Mouse (Mus musculus) embryonic facial prominence, embryonic 14.5 days (tissue): ENCODE data around the gene Tnk2. TPM values are rescaled to one million over a fixed set of nuclear protein-coding genes. Genes with fewer than 3 reads are reported as not detected.
A peak's percentile ranks its signal among the peaks of the same experiment; 100 is the strongest.

ENCODE experiments used
- ATAC-seq: fragments of 200-750 bp; cut with Nextera tagmentation; 2 replicates; pipeline ENCODE4 v1.8.0; 2017; ENCODE audit warnings: low read depth, moderate number of reproducible peaks, moderate TSS enrichment
- DNase-seq: peaks from one replicate; pipeline ENCODE4 v3.0.0-alpha.2; 2015; ENCODE audit warnings: low spot score
- H3K27ac ChIP-seq: fragments of 300-500 bp; sonication (generic); replicated peaks from 2 replicates; pipeline ENCODE4 v1.5.1; 2014; ENCODE audit warnings: low read depth, mild to moderate bottlenecking, low read length, moderate library complexity
- H3K27me3 ChIP-seq: fragments of 300-500 bp; sonication (generic); replicated peaks from 2 replicates; pipeline ENCODE4 v1.6.1; 2014; ENCODE audit warnings: low read length; ENCODE audit not compliant: control insufficient read depth, insufficient read depth
- H3K36me3 ChIP-seq: fragments of 300-500 bp; sonication (generic); 2 replicates; pipeline ENCODE4 v1.6.1; 2014; ENCODE audit warnings: low read length, mixed read lengths; ENCODE audit not compliant: control insufficient read depth, insufficient read depth
- H3K4me1 ChIP-seq: fragments of 300-500 bp; sonication (generic); 2 replicates; pipeline ENCODE4 v1.6.1; 2014; ENCODE audit warnings: antibody characterized with exemption, low read length; ENCODE audit not compliant: control insufficient read depth, insufficient read depth
- H3K4me2 ChIP-seq: fragments of 300-500 bp; sonication (generic); 2 replicates; pipeline ENCODE4 v1.6.1; 2014; ENCODE audit warnings: low read depth, mild to moderate bottlenecking, low read length, moderate library complexity, mixed read lengths
- H3K4me3 ChIP-seq: fragments of 300-500 bp; sonication (generic); 2 replicates; pipeline ENCODE4 v1.5.1; 2014; ENCODE audit warnings: low read depth, mild to moderate bottlenecking, low read length
- H3K9ac ChIP-seq: fragments of 300-500 bp; sonication (generic); 2 replicates; pipeline ENCODE4 v1.6.1; 2014; ENCODE audit warnings: low read depth, mild to moderate bottlenecking, low read length, moderate library complexity, mixed read lengths
- H3K9me3 ChIP-seq: fragments of 300-500 bp; sonication (generic); 2 replicates; pipeline ENCODE4 v1.6.1; 2016; ENCODE audit warnings: low read length; ENCODE audit not compliant: control insufficient read depth
- WGBS: fragments of 180-500 bp; shearing (Covaris S2); extraction: QIAGEN DNeasy Blood & Tissue Kit; methylation state at CpG from one replicate; pipeline ENCODE4 v1.1.7; 2014; 5-methylcytosine and 5-hydroxymethylcytosine counted together
- polyA plus RNA-seq: library from polyadenylated mRNA; unstranded; fragments of >200 nt; fragmentation: Nextera tagmentation; extraction: Ambion mirVana; gene quantifications from 2 replicates; pipeline ENCODE4 v1.2.1, GENCODE M21; 2014

The Tnk2 gene
- polyA plus RNA-seq, 1 experiment from 2014 or later, result 14.8 TPM

- H3K9ac ChIP-seq, result no peak overlapping the region
- no peak overlapping the region for H3K27ac ChIP-seq
- H3K4me1 ChIP-seq, result no peaks in the 10 kb centered on the region
- DNase-seq (no peak), ATAC-seq (no peak)
- peaks cover 45% of the 10 kb centered on the region for H3K36me3 ChIP-seq
- 61% methylated on average over 4 of the region's 4 CpGs for WGBS
- no peak overlapping the region for H3K4me3 ChIP-seq
- no peaks in the 10 kb centered on the region for H3K9me3 ChIP-seq
- no peaks in the 10 kb centered on the region for H3K27me3 ChIP-seq
- H3K4me2 ChIP-seq, result no peak overlapping the region
These were observed 39.2 kb downstream of the Tnk2 start for GRCm38 (mm10) chr16:32682841-32683240.

GRCm38 (mm10) chr16:32683343-32683742, 39.7 kb downstream of the Tnk2 start:
- ATAC-seq (peak; percentile 72), DNase-seq (peak; percentile 51)
- Histone ChIP-seq H3K9me3 (no peaks in the 10 kb centered on the region), H3K27ac (no peak overlapping the region), H3K27me3 (no peaks in the 10 kb centered on the region), H3K4me3 (no peak overlapping the region), H3K4me1 (no peaks in the 10 kb centered on the region), H3K9ac (no peak overlapping the region), H3K4me2 (no peak overlapping the region), H3K36me3 (peaks cover 41% of the 10 kb centered on the region)
- 62% methylated on average over 5 of the region's 5 CpGs for WGBS

DNA sequence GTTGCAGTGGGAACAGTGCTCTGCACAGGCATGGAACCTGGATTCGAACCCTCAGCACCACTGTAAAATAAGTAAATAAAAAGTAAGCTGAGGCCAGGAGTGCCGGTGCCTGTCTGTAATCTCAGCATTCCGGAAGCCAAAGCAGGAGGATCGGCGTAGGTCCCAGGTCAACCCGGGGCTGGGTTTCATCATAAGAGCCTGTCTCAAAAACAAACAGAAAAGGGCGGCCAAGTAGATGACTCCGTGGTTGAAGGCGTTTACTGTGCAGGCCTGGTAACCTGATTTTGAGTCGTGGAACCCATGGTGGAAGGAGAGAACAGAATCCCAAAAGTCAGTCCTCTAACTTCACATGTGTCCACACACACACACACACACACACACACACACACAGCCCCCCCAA, 41.7 kb downstream of the Tnk2 start:
- H3K27me3 ChIP-seq, result no peaks in the 10 kb centered on the region
- no peak overlapping the region for H3K27ac ChIP-seq
- no peaks in the 10 kb centered on the region for H3K9me3 ChIP-seq
- no peaks in the 10 kb centered on the region for H3K4me1 ChIP-seq
- H3K4me3 ChIP-seq, result no peak overlapping the region
- 59% methylated on average over 10 of the region's 10 CpGs for WGBS
- no peak overlapping the region for H3K4me2 ChIP-seq
- H3K36me3 ChIP-seq, result peaks cover 22% of the 10 kb centered on the region
- DNase-seq, result no peak
- ATAC-seq, result no peak
- H3K9ac ChIP-seq, result no peak overlapping the region

DNA sequence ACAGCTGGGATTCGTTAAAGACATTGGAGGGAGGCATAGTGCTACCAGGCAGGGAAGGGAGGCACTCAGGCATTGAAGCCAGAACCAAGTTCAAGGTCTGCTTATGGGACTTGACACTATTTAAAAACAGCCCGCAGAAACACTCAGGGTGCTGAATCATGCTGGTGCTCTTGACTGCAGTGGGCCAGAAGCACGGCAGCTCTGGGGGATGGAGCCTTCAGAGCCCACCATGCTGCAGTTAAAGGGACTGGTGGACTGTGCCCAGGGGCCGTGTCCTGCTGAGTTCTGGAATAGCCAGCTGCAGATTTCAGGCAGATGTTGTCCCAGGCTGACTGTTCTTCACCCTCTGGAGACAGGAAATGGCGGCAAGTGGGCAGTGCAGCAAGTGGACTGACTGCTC, 42.3 kb downstream of the Tnk2 start:
- Histone ChIP-seq H3K4me3 (no peak overlapping the region), H3K36me3 (peaks cover 16% of the 10 kb centered on the region), H3K9ac (no peak overlapping the region), H3K9me3 (no peaks in the 10 kb centered on the region), H3K4me1 (no peaks in the 10 kb centered on the region), H3K27ac (no peak overlapping the region), H3K4me2 (no peak overlapping the region), H3K27me3 (no peaks in the 10 kb centered on the region)
- DNase-seq (no peak), ATAC-seq (no peak)
- WGBS, result 48% methylated on average over 5 of the region's 5 CpGs

DNA sequence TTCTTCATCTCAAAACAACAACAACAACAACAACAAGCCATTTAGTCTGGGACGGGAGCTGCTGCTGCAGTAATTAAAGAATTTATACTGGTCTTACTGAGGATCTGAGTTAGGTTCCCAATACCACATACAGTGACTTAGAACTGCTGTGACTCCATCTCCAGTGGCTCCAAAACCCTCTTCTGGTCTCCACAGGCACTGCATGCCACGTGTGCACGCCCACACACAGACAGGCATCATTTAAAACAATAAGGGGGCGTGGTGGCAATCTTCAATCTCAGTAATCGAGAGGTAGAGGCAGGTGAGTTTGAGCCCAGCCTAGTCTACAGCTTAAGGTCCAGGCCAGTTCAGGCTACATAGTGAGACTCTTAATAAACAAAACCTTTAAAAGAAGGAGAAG, 43.5 kb downstream of the Tnk2 start:
- Histone ChIP-seq H3K27me3 (no peaks in the 10 kb centered on the region), H3K4me2 (no peak overlapping the region), H3K4me3 (no peak overlapping the region), H3K9ac (no peak overlapping the region), H3K9me3 (no peaks in the 10 kb centered on the region), H3K27ac (no peak overlapping the region), H3K36me3 (peaks cover 9% of the 10 kb centered on the region), H3K4me1 (no peaks in the 10 kb centered on the region)
- 80% methylated on average over 5 of the region's 5 CpGs for WGBS
- DNase-seq, result no peak
- ATAC-seq, result no peak

DNA sequence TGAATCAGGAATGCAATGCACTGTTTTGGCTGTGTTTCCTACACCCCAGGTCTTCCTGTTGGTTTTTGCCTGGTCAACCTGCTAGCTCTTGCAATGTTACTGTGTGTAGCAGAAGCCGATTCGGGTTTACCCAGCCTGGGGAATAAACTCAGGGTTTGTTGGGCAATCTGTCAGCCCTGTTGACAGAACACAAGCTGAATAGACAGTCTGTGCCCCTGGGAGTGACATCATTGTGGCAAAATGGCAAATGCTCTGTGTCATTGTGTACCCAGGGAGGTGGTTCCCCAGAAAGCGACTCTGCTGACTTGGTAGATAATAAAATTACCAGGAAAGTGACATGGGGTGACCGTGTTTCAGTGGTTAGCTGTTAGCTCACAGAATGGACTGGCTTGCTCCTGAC, 45.1 kb downstream of the Tnk2 start:
- H3K4me1 ChIP-seq, result no peaks in the 10 kb centered on the region
- H3K4me3 ChIP-seq, result no peak overlapping the region
- no peak overlapping the region for H3K27ac ChIP-seq
- H3K4me2 ChIP-seq, result no peak overlapping the region
- DNase-seq (no peak), ATAC-seq (no peak)
- H3K9me3 ChIP-seq, result no peaks in the 10 kb centered on the region
- H3K9ac ChIP-seq, result no peak overlapping the region
- H3K27me3 ChIP-seq, result no peaks in the 10 kb centered on the region
- WGBS, result 59% methylated on average over 4 of the region's 4 CpGs
- no peaks in the 10 kb centered on the region for H3K36me3 ChIP-seq

GRCm38 (mm10) chr16:32689501-32689900, 45.8 kb downstream of the Tnk2 start:
- 8% methylated on average over 9 of the region's 9 CpGs for WGBS
- ATAC-seq (peak; percentile 63; the same call in 1 of the 2 replicates), DNase-seq (peak; percentile 80)

GRCm38 (mm10) chr16:32696841-32697464, 53.3 kb downstream of the Tnk2 start:
- H3K27ac ChIP-seq, result no peak overlapping the region
- no peaks in the 10 kb centered on the region for H3K9me3 ChIP-seq
- H3K9ac ChIP-seq, result no peak overlapping the region
- ATAC-seq, result no peak
- DNase-seq, result no peak
- WGBS, result 38% methylated on average over 7 of the region's 7 CpGs
- H3K4me2 ChIP-seq, result no peak overlapping the region
- H3K27me3 ChIP-seq, result no peaks in the 10 kb centered on the region
- no peaks in the 10 kb centered on the region for H3K4me1 ChIP-seq
- no peaks in the 10 kb centered on the region for H3K36me3 ChIP-seq
- no peak overlapping the region for H3K4me3 ChIP-seq

More at GRCm38 (mm10) chr16:32689501-32689900, 45.8 kb downstream of the Tnk2 start:
- Histone ChIP-seq H3K9ac (no peak overlapping the region), H3K4me1 (no peaks in the 10 kb centered on the region), H3K9me3 (no peaks in the 10 kb centered on the region), H3K36me3 (no peaks in the 10 kb centered on the region), H3K27ac (no peak overlapping the region), H3K4me2 (no peak overlapping the region), H3K4me3 (no peak overlapping the region), H3K27me3 (no peaks in the 10 kb centered on the region)

DNA sequence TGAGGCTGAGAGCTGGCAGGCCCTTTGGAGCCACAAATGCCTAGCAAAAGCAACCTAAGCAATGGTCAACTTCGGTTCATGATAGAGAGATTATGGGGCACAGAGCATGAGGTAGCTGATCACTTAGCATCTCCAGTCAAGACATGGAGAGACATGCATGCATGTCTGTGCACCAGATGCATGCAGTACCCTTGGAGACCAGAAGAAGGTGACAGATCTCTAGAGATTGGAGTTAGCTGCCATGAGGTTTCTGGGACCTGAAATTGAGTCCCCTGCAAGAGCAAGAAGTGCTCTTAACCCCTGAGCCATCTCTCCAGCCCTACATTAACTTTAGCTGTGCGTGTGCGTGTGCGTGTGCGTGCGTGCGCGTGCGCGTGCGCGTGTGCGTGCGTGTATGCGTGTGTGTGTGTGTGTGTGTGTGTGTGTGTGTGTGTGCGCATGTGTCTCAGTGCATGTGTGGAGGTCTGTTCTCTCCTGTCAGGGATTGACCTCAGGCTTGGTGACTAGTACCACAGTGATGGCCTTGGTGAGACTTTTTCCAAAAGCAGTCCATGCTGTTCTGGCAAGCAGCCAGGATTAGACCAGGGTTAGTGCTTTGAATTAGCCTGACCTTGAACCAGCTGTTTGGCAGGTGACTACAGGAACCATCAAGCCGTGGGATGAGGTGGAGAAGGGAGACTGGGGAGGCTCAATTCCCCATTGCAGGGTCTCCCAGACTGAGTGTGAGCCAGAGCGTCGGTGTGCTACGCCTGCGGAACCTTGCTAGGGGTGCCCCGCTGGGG, 54.2 kb downstream of the Tnk2 start:
- H3K9me3 ChIP-seq, result no peaks in the 10 kb centered on the region
- DNase-seq (no peak), ATAC-seq (no peak)
- no peak overlapping the region for H3K27ac ChIP-seq
- H3K4me1 ChIP-seq, result no peaks in the 10 kb centered on the region
- no peaks in the 10 kb centered on the region for H3K27me3 ChIP-seq
- H3K9ac ChIP-seq, result no peak overlapping the region
- H3K4me3 ChIP-seq, result no peak overlapping the region
- H3K4me2 ChIP-seq, result no peak overlapping the region
- WGBS, result 83% methylated on average over 20 of the region's 22 CpGs
- no peaks in the 10 kb centered on the region for H3K36me3 ChIP-seq
